Mouse (Mus musculus) ovary, postnatal 10 days (tissue): ENCODE data around the gene Hspg2.

ENCODE experiments used
- DNase-seq: peaks from one replicate; pipeline ENCODE4 v3.0.0; 2022; ENCODE audit warnings: low spot score

The Hspg2 gene

DNA sequence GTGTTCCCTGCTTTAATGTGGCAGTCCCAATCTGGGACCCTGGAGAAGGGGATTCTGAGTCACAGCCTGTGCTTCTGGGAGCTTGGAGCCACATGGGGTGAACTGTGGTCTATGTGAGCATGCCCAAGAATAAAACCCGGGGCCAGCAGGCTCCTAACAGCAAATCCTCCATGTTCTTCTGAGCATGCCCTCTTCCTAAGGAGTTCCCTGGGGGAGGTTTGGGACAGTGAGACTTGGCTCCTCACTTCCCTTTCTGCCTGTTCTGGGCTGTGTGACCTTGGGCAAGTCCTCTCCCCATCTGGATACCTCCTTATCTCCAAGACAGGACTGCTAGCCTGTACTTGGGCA is 12.4 kb downstream of the Hspg2 start:
- no peak for DNase-seq

DNA sequence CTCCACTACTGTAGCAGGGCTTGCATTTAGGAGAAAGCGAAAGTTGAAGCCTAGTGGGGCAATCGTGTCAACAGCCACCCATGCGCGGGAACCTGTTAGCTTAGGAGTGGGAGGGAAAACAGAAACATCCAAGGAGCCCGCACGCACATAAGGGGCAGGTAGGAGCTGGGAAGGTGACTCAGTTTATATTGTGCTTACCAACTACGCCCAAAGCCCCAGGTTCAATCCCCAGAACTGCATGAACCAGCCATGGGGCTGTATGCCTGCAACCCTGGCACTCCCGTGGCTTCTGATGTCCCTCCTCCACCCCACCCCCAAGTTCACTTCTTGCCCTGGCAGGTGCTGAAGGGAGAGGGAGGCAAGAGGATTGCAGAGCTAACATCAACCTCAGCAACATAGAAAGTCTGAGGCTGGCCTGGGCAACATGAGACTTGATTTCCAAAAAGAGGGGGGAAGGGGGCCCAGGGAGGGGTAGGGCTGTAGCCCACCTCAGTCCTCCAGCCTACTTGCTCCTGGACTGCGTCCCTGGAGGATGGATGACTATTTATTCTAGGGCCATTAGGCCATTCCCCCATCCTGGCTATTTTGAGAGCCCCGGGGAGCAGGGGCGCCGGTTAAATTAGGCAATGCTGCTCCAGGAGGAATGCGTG is 12.9 kb downstream of the Hspg2 start:
- DNase-seq: no peak

DNA sequence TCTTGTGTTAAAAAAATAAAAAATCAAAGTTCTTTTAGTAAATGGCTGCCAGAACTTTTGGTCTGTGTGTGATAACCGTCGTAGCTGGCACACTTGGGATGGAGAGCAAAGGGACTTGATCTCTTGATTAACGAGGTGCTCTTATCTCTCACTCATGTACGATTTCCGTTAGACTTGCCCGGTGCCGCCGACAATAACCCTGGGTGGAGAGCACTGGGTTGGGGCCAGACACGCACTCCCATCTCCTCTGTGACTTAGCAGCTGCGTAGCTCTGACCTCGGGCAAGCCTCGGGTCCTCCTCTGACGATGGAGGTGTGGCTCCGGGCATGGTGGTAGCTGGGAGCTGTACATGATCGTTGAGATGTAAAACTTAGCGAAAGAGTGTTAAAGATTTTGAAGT is 15.3 kb downstream of the Hspg2 start:
- DNase-seq: no peak

DNA sequence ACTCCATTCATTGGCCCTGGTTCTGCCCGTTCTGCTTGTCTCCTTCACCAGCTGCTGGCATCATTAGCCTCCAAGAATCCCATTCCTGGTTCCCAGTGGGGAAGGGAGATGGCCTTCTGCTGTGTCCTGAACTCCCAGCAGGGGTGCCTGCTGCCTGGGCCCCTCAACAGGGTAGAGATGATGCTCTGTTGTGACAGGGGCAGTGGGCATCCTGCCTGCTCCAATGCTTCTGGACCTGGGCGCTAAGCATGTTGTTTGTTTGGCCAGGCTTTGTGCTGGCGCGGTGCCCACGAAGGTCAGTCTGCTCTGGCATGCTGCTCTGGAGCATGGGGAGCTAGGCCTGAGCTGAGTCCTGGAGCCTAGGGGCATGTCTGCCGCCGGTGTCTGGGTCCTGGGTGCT is 16.0 kb downstream of the Hspg2 start:
- no peak for DNase-seq

DNA sequence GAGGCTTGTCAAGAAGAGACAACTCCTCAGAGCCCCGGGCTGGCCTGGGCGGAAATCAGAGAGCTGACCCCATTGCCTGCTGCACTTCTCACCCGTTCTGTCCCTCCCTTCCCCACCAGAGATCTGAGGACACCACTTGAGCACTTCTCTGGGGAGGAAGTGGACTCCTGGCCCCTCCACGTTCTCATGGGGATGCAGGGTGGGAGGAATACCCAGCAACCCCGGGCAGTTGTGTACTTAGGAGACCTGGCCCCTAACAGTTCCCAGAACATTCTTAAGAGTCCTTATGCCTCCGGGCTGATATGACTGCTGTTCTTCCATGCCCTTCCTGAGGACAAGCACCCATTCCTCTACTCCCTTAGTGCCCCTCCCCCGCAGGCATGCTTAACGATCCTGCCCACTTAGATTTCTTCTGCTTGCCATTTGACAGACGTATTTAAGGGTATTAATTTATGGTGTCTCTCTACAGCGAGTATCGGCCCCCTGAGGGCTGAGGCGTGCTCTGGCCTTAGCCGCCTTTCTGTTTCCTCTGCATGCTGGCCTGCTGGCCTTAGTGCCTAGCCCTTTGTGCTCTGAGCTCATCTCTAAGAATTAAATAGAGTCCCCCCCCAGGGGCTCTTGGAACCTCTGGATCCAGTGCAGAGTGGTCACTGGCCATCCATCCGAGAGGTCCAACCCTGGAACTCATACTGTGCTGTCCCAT is 16.8 kb downstream of the Hspg2 start:
- DNase-seq: no peak

DNA sequence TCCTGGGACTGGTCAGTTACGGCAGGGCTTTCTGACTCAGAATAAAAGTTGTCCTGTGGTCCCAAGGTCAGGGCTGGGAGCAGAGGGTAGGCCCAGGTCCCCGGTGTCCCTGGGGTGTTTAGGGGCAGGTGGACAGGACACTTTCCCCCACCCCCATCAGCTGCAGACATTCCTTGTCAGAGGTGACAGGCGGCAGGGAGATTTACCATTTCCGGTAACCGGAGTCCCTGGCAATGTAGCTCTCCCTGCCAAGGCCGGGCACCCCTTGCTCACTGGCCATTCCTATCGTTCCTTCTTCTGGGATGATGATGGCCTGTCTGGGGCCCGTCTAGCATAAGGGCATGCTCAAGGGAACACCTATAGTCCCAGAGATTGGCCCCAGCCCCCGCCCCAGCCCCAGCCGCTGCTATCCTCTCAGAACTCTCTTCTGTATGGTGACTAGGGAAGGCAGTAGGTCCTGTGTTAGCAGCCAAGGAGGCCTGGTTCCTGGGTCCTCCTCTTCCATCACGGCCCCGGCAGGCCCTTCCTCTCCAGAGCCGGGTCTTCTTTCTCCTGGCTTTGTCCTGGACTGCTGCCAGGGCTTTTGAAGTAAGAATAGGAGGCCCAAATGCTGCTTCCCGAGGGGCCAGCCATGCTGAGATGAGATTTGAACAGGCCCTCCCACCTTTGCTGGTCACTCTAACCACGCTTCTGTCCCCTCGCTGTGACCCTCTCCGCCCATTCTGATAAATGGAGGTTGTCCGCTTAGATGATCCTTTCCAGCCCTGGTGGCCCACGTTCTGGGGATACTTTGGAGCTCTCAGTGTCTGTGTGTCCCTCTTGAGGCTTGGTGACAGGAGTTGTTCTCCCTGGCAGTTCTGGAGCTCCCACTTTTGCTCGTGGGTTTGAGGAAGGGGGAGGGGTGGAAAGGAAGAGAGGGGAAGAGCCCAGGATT is 17.8 kb downstream of the Hspg2 start:
- DNase-seq: no peak

DNA sequence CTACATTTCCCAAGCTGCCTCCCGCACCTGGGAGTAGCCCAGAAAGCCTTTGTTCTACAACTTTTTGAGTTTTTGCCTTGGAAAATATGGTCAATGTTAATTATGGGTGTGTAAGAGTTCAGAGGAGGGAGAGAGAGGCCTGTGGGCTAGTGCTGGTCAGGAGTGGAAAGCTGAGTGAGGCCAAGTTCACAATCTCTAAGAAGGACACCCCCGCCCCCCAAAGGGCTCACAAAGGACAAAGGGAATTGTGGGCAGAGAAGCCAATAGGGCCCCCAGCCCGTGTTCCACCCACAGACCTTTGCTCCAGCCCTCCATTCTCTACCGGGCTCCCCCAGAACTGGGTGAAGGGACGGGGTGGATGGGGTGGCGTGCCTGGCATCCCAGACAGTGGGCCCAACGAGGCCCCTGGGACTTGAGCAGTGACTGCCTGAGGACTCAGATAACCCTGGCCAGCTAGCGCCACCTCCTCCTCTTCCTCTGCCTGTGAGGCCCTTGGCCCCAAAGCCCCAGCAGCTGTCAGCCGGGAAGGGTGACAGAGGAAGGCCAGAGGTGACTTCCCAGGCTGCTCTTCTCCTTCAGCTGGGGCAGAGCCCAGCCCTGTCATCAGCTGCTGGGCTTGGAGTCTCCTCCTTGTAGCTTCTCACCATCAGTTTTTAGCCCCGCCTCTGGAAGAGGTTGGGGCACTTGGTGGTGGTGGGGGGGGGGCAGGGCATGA is 18.9 kb downstream of the Hspg2 start:
- DNase-seq: no peak

DNA sequence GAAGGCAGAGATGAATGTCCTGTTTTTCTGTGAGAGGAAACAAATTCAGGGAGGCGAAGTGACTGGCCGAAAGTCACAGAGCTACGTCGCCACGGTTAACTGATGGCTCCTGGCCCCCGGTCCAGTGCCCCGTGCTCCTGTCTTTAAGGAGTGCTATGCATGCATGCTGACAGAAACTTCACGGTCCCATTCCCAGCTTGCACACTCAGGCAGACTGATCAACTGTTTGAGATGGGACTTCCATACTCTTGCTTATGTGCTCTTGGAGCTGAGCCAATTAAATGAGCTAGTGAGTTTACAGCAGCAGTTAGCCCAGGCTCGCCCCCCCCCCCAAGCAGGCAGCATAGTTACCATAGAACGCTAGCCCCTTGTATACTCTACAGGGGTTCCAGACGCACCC is 19.5 kb downstream of the Hspg2 start:
- no peak for DNase-seq

DNA sequence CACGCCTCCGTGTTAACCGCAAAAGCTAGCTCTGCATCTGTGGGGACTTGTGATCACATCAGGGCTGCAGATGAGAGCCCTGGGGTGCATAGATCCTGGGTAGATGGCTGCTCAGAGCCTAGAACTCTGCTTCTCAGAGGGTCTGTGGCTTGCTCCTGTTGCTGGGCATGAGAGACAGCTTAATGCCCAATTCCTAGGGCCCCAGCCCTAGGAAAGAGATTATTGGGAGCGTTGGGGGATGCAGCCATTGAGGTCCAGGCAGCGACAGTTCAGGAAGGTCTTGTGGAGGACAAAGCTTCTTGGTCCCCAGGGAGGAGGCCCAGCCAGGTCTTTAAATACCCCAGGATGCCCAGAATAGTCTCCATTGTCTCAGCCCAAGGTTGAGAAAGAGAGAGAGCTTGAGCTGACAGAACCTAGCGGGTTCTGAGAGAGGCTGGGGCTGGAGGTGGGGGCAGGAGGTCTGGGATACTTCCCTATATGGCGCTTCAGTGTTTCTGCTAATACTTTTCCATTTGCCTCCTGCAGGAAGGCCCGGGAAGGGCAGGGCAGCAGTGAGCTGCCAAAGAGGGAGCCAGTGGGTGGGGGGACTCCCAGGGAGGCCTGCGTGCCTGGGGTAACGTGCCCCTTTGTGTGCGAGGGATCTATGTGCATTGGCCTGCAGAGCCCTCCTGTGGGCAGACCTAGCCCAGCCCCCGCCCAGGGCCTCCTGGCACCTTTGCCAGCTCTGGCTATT is 20.2 kb downstream of the Hspg2 start:
- DNase-seq: no peak

DNA sequence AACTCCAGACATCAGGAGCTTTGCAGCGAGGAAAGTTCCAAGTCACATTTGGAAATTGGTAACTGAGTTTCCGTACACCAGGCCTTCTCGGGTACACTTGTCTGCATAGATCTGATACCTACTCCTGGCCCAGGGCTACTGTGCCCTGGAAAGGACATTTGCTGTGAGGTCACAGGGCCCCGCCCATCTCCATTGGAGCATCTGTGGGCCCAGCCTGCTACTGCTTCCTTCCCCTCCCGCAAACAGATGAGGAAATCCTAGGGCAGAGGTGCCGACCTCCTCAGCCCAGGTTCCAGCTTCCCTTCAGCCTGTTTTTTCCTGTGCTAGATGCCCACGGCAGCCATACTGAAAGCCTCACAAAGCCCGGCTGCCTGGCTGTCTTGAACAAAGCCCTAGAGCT is 21.4 kb downstream of the Hspg2 start:
- no peak for DNase-seq

DNA sequence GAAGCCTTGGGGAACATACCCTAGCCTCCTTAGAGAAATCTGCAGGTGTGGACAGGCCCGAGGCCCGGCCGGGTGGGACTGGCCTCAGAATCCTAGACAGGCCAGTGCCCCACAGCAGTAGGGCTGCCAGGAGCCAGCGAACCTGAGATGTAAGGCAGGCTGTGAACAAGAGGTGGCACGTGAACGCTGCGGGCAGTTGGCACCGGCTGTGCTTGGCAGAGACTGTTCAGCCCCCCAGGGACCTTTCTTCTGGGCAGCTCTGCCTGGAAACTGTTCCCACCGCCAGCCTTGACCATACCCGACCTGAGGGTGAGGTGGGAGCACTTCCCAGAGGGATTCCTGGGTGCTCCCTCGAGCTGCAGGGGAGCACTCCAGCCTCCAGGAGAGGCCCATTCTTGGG is 24.0 kb downstream of the Hspg2 start:
- DNase-seq: no peak

DNA sequence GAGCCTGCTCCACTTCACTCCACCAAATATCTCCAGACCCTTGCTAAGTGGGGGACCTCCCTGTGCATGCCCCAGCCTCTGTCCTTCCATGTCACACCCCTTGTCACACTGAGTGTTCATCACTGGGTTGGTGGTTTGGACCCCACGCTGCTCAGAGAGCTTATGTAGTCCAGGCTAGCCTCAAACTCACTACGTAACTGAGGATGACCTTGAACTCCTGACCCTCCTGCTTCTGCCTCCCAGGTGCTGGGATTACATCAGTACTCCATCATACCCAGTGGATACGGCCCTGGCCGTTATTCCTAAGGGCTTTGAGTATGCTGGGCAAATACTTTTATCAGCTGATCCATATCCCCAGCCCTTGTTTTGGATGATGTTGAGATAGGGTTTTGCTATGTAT is 24.6 kb downstream of the Hspg2 start:
- no peak for DNase-seq

DNA sequence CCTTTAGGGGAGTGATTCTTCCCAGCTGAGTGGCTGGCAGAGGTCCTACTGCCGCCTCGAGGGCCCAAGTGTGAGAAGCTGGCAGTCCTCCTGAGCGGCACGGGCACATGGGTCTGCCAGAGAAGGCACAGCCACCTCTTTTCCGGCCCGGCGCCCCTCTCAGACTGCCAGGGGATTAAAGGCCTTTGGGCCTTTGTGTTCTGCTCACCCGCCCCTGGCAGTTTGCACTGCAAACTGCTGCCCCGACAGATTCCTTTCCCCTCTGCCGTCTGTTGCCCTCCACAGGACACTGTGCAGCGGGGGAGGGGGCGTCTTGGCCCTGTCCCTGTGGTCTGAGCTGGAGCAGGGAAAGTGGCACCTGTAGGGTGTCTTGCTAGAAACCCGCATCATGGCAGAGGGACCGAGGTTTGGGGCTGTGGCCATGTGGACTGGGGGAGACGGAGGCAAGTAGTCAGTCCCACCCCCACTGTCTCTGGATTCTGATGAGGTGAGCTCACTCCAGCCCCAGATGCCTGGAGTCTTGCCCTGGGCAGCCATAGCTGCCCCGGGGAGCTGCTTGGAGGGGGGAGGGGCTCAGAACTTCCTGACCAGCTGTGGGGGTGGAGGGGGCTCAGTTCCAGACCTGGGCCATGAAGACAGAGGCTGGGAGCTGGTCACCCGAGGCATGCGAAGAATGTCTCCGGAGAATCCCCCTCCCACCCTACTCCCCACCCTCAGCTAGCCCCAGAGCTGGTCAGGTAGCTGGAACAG is 26.4 kb downstream of the Hspg2 start:
- DNase-seq: no peak

DNA sequence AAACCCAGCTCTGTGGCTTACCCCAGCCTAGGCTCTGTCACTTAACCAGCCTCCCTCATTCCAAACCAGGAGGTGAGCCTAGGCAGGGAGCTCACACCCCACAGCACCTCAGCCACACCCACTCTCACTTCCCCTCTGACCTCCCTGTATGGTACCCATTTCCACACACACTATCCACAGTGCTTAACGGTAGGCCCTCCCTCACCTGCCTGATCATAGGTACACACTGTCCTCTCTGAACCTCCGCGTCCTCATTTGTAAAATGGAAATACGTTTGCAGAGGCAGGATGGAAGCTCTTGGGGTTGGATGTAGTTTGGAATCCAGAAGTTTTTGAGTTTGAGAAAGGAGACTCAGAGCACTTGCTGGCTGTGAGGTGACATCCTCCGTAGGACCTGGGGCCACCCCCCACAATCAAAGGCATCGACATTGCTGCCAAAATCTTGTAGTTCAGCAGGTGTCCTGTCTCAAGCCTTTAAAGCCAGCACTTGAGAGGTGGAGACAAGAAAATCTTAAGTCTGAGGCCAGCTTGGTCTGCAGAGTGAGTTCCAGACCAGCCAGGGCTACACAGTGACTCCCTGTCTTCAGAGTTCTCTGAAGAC is 27.0 kb downstream of the Hspg2 start:
- no peak for DNase-seq

DNA sequence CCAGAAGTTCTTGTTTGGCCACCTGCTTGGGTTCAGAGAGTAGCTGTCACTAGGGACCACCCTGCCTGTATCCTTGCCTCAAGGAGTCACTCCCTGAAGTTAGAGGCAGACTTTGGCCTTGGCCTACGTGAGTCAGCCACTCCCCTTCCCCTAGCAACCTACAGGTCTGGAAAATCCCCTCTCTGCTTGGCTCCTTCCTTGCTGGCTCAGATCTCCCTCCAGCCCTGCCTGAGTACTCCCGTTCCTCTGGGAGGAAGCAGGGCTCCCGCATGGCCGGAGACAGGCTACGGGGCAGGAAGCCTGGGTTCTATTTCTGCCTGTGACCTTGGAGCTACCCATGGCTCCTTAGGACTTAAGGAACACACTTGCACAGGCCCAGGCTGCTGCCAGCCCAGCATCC is 28.8 kb downstream of the Hspg2 start:
- no peak for DNase-seq

DNA sequence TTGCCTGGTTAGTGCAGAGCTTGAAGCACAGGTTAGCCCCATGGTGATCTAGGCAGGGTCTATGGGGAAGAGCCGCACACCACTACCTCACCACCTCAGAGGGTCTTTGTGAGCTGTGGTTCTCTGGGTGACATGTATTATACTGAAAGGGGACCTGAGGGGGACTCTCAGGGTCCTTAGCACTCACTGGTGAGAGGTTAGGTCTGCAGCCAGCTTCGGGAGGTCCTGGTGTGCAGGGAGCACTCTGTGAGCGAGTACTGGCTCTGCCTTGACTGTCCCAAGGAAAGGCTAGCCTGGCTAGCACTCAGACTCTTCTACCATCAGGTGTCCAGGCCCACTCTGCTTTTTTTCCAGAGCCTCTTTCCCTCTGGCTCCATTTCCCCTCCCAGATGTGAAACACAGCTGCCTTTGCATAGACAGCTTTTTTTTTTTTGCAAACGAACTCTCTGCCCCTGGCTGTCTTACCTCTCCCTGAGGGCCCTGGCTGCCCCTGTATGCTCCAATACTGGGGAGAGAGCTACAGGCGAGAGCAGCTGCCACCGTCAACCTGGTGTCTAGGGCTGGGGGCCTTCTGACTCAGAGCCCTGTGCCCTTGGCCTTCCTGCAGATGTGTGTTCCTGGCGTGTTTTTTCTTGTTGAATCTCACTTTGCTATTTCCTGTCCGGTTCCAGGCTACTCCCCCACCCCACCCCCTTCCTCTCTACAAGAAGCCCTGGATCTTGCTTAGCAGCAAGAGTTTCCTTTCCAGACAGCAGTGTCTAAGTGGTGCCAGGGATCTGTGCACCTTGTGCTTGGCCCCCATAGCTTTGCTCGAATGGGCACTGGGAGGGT is 29.5 kb downstream of the Hspg2 start:
- DNase-seq: no peak

DNA sequence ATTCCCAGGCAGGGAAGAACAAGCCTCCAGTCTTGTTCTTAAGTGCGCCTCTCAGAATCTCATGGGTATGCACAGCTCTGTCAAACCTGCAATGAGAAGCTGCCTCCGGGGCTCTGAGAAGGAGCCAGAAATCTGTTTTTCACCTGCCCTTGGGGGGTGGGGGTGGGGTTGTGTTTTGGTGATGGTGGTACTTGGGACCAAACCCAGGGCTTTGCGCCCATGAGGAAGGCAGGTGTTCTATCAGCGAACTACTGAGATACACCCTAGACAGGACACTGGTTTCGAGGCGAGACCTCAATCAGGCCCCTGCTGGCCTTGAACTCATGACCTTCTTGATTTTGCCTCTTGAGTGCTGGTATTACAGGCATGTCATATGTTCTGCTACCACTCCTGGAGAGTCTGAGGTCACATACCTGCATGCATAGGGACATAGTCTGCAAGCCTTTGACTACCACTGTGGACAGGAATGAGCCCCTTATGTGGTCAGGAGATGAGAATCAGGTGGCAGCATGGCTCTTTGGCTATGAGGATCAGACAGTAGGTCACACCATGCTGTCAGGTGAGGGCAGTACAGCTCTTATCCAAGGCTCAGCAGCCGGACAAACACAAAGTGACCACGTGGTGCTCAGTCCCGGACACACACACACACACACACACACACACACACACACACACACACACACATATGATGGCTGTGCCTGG is 30.5 kb downstream of the Hspg2 start:
- no peak for DNase-seq

DNA sequence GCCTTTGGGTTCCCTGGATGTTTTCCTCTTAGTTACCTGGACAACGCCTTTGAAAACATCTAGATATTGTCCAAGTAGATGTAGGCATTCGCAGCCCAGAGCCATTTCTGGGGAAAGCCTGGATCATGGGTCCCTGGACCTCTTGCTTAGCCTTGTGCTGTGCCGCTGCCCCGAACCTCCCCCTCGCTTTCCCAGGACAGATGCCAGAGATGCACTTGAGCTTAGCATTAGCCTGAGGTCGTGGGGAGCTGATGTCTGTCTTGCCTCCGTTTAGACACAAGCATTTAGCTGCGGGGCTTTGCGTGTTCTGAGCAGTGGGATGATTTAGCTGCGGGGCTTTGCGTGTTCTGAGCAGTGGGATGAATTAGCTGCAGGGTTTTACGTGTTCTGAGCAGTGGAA is 31.6 kb downstream of the Hspg2 start:
- DNase-seq: no peak

DNA sequence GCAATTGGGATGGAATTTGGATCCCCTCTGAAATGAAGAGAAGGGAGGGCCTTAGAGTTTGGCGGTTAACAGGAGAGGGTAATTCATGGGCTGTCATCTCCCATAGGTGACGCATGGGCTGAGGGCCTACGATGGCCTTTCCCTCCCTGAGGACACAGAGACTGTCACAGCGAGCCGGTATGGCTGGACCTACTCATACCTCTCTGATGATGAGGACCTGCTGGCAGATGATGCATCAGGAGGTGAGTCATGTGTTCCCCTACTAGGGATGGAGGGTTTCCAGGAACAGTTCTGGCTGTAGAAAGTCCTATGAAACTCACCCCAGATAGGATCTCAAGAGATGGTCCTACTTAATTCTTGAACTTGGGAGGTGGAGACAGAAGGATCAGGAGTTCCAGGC is 32.4 kb downstream of the Hspg2 start:
- no peak for DNase-seq
